Mouse (Mus musculus) midbrain, embryonic 14.5 days (tissue): ENCODE data around the gene Sec14l4. TPM values are rescaled to one million over a fixed set of nuclear protein-coding genes. Genes with fewer than 3 reads are reported as not detected.

ENCODE experiments used
- ATAC-seq: fragments of 200-750 bp; cut with Nextera tagmentation; 2 replicates; pipeline ENCODE4 v1.8.0; 2017; ENCODE audit warnings: moderate number of reproducible peaks, moderate library complexity; ENCODE audit not compliant: low FRiP score, low TSS enrichment
- DNase-seq: peaks from one replicate; pipeline ENCODE4 v3.0.0-alpha.2; 2015
- H3K27ac ChIP-seq: fragments of 300-500 bp; sonication (generic); replicated peaks from 2 replicates; pipeline ENCODE4 v1.5.1; 2014; ENCODE audit warnings: mild to moderate bottlenecking, low read depth, low read length, moderate library complexity
- H3K27me3 ChIP-seq: fragments of 300-500 bp; sonication (generic); 2 replicates; pipeline ENCODE4 v1.6.1; 2014; ENCODE audit warnings: low read length, control low read depth, mixed read lengths; ENCODE audit not compliant: control insufficient read depth, insufficient read depth
- H3K36me3 ChIP-seq: fragments of 300-500 bp; sonication (generic); 2 replicates; pipeline ENCODE4 v1.6.1; 2014; ENCODE audit warnings: low read length, control low read depth; ENCODE audit not compliant: control insufficient read depth, insufficient read depth
- H3K4me1 ChIP-seq: fragments of 300-500 bp; sonication (generic); 2 replicates; pipeline ENCODE4 v1.6.1; 2014; ENCODE audit warnings: mild to moderate bottlenecking, antibody characterized with exemption, low read length, control low read depth; ENCODE audit not compliant: control insufficient read depth, insufficient read depth
- H3K4me2 ChIP-seq: fragments of 300-500 bp; sonication (generic); 2 replicates; pipeline ENCODE4 v1.6.1; 2014; ENCODE audit warnings: mild to moderate bottlenecking, low read length, moderate library complexity
- H3K4me3 ChIP-seq: fragments of 300-500 bp; sonication (generic); replicated peaks from 2 replicates; pipeline ENCODE4 v1.5.1; 2014; ENCODE audit warnings: low read depth, low read length
- H3K9ac ChIP-seq: fragments of 300-500 bp; sonication (generic); replicated peaks from 2 replicates; pipeline ENCODE4 v1.6.1; 2014; ENCODE audit warnings: mild to moderate bottlenecking, low read length, moderate library complexity
- H3K9me3 ChIP-seq: fragments of 300-500 bp; sonication (generic); 2 replicates; pipeline ENCODE4 v1.6.1; 2016; ENCODE audit warnings: low read length, control low read depth, mixed read lengths; ENCODE audit not compliant: control insufficient read depth
- WGBS: fragments of 180-500 bp; shearing (Covaris S2); extraction: QIAGEN DNeasy Blood & Tissue Kit; methylation state at CpG from one replicate; pipeline ENCODE4 v1.1.7; 2014; 5-methylcytosine and 5-hydroxymethylcytosine counted together
- polyA plus RNA-seq: library from polyadenylated mRNA; unstranded; fragments of >200 nt; fragmentation: Nextera tagmentation; extraction: Ambion mirVana; gene quantifications from 2 replicates; pipeline ENCODE4 v1.2.1, GENCODE M21; 2014

Gene Sec14l4
- polyA plus RNA-seq, 1 experiment from 2014 or later: not detected

GRCm38 (mm10) chr11:4083316-4084078 is 52.2 kb downstream of the Sec14l4 start:
- H3K4me3 ChIP-seq: no peak overlapping the region
- DNase-seq: peak; percentile 95
- no peak overlapping the region for H3K4me2 ChIP-seq
- ATAC-seq: no peak
- no peaks in the 10 kb centered on the region for H3K27me3 ChIP-seq
- H3K9ac ChIP-seq: no peak overlapping the region
- WGBS: 36% methylated on average over 5 of the region's 5 CpGs
- no peaks in the 10 kb centered on the region for H3K4me1 ChIP-seq
- H3K9me3 ChIP-seq: no peaks in the 10 kb centered on the region
- no peak overlapping the region for H3K27ac ChIP-seq
- H3K36me3 ChIP-seq: no peaks in the 10 kb centered on the region

DNA sequence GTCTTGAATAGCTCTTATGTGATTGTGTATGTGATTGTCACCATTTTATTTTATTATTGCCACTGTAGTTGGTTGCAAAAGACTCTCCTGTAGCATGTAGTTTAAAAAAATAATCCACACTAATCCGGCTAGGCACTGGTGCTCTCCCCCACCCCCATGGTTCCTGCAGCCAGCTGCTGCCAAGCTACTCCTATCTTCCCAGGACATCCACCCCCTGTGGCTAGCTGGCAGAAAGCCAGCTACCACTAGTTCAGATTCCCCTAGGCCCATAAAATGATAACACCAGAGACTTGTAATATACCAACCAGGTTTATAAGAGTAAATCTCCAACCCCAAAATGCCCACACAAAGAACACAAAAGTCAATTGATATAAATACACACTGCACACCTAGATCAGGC is 55.0 kb downstream of the Sec14l4 start:
- Histone ChIP-seq H3K9ac (no peak overlapping the region), H3K4me3 (no peak overlapping the region), H3K4me2 (no peak overlapping the region), H3K9me3 (no peaks in the 10 kb centered on the region), H3K27ac (no peak overlapping the region), H3K36me3 (no peaks in the 10 kb centered on the region), H3K4me1 (no peaks in the 10 kb centered on the region), H3K27me3 (no peaks in the 10 kb centered on the region)
- ATAC-seq (no peak), DNase-seq (no peak)
- WGBS: 35% methylated on average over 1 of the region's 1 CpGs

- H3K4me2 ChIP-seq: no peak overlapping the region
- peaks cover 4% of the 10 kb centered on the region; the same call in 1 of the 2 replicates for H3K36me3 ChIP-seq
- no peak overlapping the region for H3K9ac ChIP-seq
- H3K4me1 ChIP-seq: no peaks in the 10 kb centered on the region
- H3K4me3 ChIP-seq: no peak overlapping the region
- no peak for DNase-seq
- H3K27ac ChIP-seq: no peak overlapping the region
- ATAC-seq: no peak
- H3K27me3 ChIP-seq: no peaks in the 10 kb centered on the region
- WGBS: 44% methylated on average over 2 of the region's 2 CpGs
- H3K9me3 ChIP-seq: no peaks in the 10 kb centered on the region
Observed at GRCm38 (mm10) chr11:4087267-4087666, 56.0 kb downstream of the Sec14l4 start.

DNA sequence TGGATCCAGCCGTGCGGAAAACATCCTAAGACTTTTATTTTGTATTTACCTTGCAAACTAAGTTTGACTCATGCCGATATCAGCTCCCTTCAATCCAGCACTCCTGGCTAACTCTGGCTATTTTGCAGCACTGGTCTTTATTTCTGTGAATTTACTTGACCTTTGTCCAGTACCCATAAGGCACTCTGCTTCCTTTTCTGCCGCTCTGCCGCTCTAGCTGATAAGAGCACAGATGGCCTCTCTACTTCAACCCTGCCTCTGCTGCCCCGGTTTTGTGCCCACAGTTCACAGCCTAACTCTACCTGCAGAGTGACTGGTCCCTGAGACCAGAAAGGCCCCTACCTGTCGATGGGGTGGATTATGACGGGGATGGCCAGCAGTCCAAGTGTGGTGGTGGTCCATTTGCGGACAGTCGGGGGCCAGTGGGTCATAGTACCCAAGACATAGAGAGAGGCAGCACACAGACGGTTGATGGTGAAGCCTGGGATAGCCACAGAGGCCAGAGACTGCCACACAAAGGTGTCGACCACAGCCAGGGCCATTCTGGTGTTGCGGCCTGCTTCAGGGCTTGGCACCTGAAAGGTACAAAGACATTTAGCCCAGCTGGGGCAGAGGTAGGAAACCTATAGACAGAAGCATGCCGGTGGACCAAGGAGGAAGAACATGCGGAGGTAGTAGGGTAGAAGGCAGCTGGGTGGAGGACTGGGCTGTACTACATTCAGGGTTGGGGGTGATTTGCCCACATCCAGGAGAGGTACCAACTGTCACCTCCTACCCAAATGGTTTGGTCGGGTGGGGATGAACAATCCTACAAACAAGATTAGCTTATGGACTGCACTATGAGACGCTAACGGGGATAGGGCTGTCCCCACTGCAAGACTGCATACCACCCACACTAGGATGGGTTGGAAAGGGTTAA is 62.5 kb downstream of the Sec14l4 start:
- H3K27me3 ChIP-seq: no peaks in the 10 kb centered on the region
- H3K4me1 ChIP-seq: peaks cover 18% of the 10 kb centered on the region
- H3K4me2 ChIP-seq: peak overlapping the region; percentile 77
- H3K36me3 ChIP-seq: peaks cover 4% of the 10 kb centered on the region; the same call in 1 of the 2 replicates
- no peak overlapping the region for H3K27ac ChIP-seq
- H3K4me3 ChIP-seq: no peak overlapping the region
- DNase-seq (no peak), ATAC-seq (no peak)
- no peak overlapping the region for H3K9ac ChIP-seq
- H3K9me3 ChIP-seq: no peaks in the 10 kb centered on the region
- 87% methylated on average over 18 of the region's 18 CpGs for WGBS

DNA sequence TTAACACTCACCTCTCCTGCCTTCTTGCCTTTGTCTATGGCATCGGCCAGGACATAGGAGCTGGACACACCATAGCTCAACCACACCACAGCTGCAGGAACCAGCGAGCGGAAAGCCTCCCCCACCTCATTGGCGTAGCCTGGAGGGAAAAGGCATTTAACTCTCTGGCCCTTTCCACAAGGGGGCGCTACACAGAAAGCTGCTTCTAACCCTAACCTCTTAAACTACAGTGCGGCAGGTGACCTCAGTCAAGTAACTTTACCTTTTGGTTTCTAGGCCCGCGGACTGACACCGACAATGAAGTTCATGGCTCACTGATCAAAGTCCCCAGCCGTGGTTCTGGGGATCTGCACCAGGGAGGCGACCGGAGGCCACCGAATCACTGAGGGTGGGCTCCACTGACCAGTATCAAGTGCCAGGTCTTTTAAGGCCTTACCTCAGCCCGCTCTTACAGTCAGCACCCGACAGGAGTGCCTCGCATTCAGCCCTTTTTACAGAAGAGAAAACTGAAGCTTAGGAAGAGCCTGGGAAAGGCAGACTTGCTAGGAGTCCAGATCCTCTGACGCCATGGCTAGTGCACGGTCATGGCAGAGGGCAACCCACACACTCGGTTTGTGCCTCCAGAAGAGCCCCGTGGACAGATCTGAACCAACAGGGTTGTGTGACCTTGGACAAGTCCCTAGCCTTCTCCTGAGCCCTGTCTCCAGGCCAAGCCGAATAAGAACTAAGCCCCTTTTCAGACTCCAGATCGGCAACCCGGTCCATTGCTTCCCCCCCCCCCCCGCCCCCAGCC is 63.3 kb downstream of the Sec14l4 start:
- H3K4me3 ChIP-seq: peak overlapping the region; percentile 44
- 4% methylated on average over 24 of the region's 24 CpGs for WGBS
- peak; percentile 67 for DNase-seq
- H3K9ac ChIP-seq: peak overlapping the region; percentile 49
- H3K4me2 ChIP-seq: peak overlapping the region; percentile 77
- H3K36me3 ChIP-seq: peaks cover 4% of the 10 kb centered on the region; the same call in 1 of the 2 replicates
- ATAC-seq: no peak
- peak overlapping the region; percentile 64; the same call in 1 of the 2 replicates for H3K27ac ChIP-seq
- H3K27me3 ChIP-seq: no peaks in the 10 kb centered on the region
- H3K4me1 ChIP-seq: peaks cover 18% of the 10 kb centered on the region
- no peaks in the 10 kb centered on the region for H3K9me3 ChIP-seq

DNA sequence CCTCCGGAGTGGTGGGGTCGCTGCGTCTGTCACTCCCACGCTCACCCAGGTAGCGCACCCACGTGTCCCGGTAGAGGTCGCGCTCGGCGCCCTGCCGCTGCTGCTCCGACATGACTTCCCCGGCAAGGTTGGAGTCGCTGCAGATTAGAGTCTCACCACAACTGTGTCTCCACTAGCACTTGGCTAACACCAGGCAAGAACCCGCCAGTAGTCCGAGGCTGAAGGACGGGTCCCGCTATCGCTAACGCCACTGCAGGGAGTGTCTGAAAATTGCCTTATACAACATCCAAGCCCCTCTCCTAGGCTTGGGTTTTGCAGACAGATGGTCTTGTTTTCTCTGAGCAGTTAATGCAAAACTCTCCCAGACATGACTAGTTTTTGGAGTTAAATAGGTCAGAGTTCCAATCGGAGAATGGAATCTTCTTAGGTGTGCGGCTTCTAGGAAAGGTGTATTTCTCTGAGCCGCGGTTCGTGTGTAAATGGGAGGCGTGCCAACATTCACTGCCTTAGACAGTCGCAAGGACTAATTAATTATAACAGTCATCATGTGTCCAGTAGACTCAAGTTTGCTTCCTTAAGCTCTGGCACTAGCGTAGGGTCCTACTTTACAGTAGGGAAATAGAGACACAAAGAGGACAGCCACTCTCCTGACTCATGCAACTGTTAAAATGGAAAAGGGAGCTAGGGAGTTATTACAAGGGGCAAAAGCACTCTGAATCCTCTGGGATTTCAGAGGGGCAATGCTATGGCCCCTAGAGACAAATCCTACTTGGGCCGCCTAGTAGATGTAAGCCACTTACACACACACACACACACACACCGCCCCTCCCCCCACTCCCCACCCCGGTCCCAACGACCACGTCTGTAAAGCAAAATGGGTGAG is 64.2 kb downstream of the Sec14l4 start, which contains the start of gene Mtfp1:
Gene Mtfp1 (minus strand): TSS at position 275 of the 883 bp plus-strand sequence.
- WGBS: 7% methylated on average over 34 of the region's 34 CpGs
- peaks cover 4% of the 10 kb centered on the region; the same call in 1 of the 2 replicates for H3K36me3 ChIP-seq
- no peak for ATAC-seq

DNA sequence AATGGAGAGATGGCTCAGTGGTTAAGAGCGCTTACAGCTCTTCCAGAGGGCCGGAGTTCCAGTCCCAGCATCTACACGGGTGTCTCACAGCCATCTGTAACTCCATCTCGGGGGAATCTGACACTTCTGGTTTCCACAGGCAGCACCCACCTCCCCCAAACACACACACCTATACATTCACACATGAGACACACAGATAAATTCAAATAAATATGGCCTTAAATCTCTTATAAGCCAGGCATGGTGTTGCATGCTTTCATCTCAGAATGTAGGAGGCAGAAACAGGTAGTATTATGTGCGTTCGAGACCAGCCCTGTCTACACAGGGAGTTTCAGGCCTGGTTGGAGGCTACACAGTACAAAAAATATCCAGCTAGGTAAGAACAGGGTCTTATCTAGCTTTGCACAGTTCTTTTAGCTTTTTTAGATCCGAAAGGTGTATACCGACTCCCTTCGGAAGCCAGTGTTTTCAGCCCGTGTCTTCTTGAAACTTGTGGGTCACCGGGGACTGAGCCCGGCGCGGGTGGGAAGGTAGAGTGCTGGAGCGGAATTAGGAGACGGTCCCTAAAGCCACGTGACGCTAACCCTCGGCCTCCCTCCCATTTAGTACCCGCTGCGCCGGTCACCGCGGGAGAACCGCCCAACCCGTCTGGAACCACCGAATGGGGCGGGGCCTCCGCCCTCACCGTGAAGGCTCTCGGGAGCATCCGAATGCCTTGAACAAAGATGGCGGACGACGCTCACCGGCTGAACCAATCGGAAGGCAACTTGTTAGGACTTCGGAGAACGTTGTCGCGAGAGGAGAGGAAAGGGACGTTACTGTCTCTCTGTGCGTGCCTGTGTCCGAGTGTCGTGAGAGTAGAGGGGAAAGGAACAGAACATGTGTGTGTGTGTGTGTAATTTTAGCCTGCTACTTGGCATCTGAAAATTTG is 65.1 kb downstream of the Sec14l4 start:
- peak overlapping the region; percentile 44 for H3K4me3 ChIP-seq
- ATAC-seq: peak; percentile 96
- peaks cover 18% of the 10 kb centered on the region for H3K4me1 ChIP-seq
- H3K9me3 ChIP-seq: no peaks in the 10 kb centered on the region
- H3K27ac ChIP-seq: peak overlapping the region; percentile 89
- peaks cover 3% of the 10 kb centered on the region; the same call in 1 of the 2 replicates for H3K36me3 ChIP-seq
- DNase-seq: peak; percentile 99
- H3K27me3 ChIP-seq: no peaks in the 10 kb centered on the region
- H3K9ac ChIP-seq: peak overlapping the region; percentile 78
- 2% methylated on average over 45 of the region's 45 CpGs for WGBS
- peak overlapping the region; percentile 77 for H3K4me2 ChIP-seq

More for the DNA sequence above, 64.2 kb downstream of the Sec14l4 start, which contains the start of gene Mtfp1:
- Histone ChIP-seq H3K4me2 (peak within 1 kb of the TSS; percentile 77), H3K27ac (peak within 1 kb of the TSS; percentile 89), H3K9ac (peak within 1 kb of the TSS; percentile 49), H3K4me1 (peaks cover 18% of the 10 kb centered on the region), H3K9me3 (no peaks in the 10 kb centered on the region), H3K4me3 (peak within 1 kb of the TSS; percentile 44), H3K27me3 (no peaks in the 10 kb centered on the region)
- peak; percentile 76 for DNase-seq
